Mouse (Mus musculus) midbrain, embryonic 14.5 days (tissue): ENCODE measurements around the gene Gstp1. TPM values are rescaled to one million over a fixed set of nuclear protein-coding genes. Genes with fewer than 3 reads are reported as not detected.
"Not testable (repeated sequence)": the region's sequence is repeated elsewhere in the genome, so short reads cannot be mapped to it uniquely, and the experiment has no call there.

Experiments
- ATAC-seq: fragments of 200-750 bp; cut with Nextera tagmentation; 2 replicates; pipeline ENCODE4 v1.8.0; 2017; ENCODE audit warnings: moderate number of reproducible peaks, moderate library complexity; ENCODE audit not compliant: low FRiP score, low TSS enrichment
- DNase-seq: peaks from one replicate; pipeline ENCODE4 v3.0.0-alpha.2; 2015
- H3K27ac ChIP-seq: fragments of 300-500 bp; sonication (generic); replicated peaks from 2 replicates; pipeline ENCODE4 v1.5.1; 2014; ENCODE audit warnings: mild to moderate bottlenecking, low read depth, low read length, moderate library complexity
- H3K27me3 ChIP-seq: fragments of 300-500 bp; sonication (generic); 2 replicates; pipeline ENCODE4 v1.6.1; 2014; ENCODE audit warnings: low read length, control low read depth, mixed read lengths; ENCODE audit not compliant: control insufficient read depth, insufficient read depth
- H3K36me3 ChIP-seq: fragments of 300-500 bp; sonication (generic); 2 replicates; pipeline ENCODE4 v1.6.1; 2014; ENCODE audit warnings: low read length, control low read depth; ENCODE audit not compliant: control insufficient read depth, insufficient read depth
- H3K4me1 ChIP-seq: fragments of 300-500 bp; sonication (generic); 2 replicates; pipeline ENCODE4 v1.6.1; 2014; ENCODE audit warnings: mild to moderate bottlenecking, antibody characterized with exemption, low read length, control low read depth; ENCODE audit not compliant: control insufficient read depth, insufficient read depth
- H3K4me2 ChIP-seq: fragments of 300-500 bp; sonication (generic); 2 replicates; pipeline ENCODE4 v1.6.1; 2014; ENCODE audit warnings: mild to moderate bottlenecking, low read length, moderate library complexity
- H3K4me3 ChIP-seq: fragments of 300-500 bp; sonication (generic); replicated peaks from 2 replicates; pipeline ENCODE4 v1.5.1; 2014; ENCODE audit warnings: low read depth, low read length
- H3K9ac ChIP-seq: fragments of 300-500 bp; sonication (generic); replicated peaks from 2 replicates; pipeline ENCODE4 v1.6.1; 2014; ENCODE audit warnings: mild to moderate bottlenecking, low read length, moderate library complexity
- H3K9me3 ChIP-seq: fragments of 300-500 bp; sonication (generic); 2 replicates; pipeline ENCODE4 v1.6.1; 2016; ENCODE audit warnings: low read length, control low read depth, mixed read lengths; ENCODE audit not compliant: control insufficient read depth
- WGBS: fragments of 180-500 bp; shearing (Covaris S2); extraction: QIAGEN DNeasy Blood & Tissue Kit; methylation state at CpG from one replicate; pipeline ENCODE4 v1.1.7; 2014; 5-methylcytosine and 5-hydroxymethylcytosine counted together
- polyA plus RNA-seq: library from polyadenylated mRNA; unstranded; fragments of >200 nt; fragmentation: Nextera tagmentation; extraction: Ambion mirVana; gene quantifications from 2 replicates; pipeline ENCODE4 v1.2.1, GENCODE M21; 2014

Gene Gstp1
- polyA plus RNA-seq, 1 experiment from 2014 or later: 397 TPM

- no peak for ATAC-seq
- Histone ChIP-seq H3K4me3 (no peak overlapping the region), H3K36me3 (no peaks in the 10 kb centered on the region), H3K27ac (no peak overlapping the region), H3K4me2 (no peak overlapping the region), H3K27me3 (no peaks in the 10 kb centered on the region), H3K4me1 (no peaks in the 10 kb centered on the region), H3K9me3 (no peaks in the 10 kb centered on the region), H3K9ac (no peak overlapping the region)
- no peak for DNase-seq
- WGBS: 75% methylated on average over 1 of the region's 1 CpGs
These were observed 41.8 kb upstream of the Gstp1 start for GRCm38 (mm10) chr19:4079594-4079993.

GRCm38 (mm10) chr19:4075531-4075930, 37.7 kb upstream of the Gstp1 start:
- Histone ChIP-seq H3K4me1 (no peaks in the 10 kb centered on the region), H3K27me3 (no peaks in the 10 kb centered on the region), H3K27ac (no peak overlapping the region), H3K4me2 (no peak overlapping the region), H3K36me3 (no peaks in the 10 kb centered on the region), H3K4me3 (no peak overlapping the region), H3K9ac (no peak overlapping the region), H3K9me3 (no peaks in the 10 kb centered on the region)
- no peak for DNase-seq
- 85% methylated on average over 1 of the region's 1 CpGs for WGBS
- ATAC-seq: no peak

GRCm38 (mm10) chr19:4072706-4073424, 35.1 kb upstream of the Gstp1 start:
- WGBS: 84% methylated on average over 6 of the region's 6 CpGs
- DNase-seq: no peak
- Histone ChIP-seq H3K27ac (no peak overlapping the region), H3K27me3 (no peaks in the 10 kb centered on the region), H3K4me2 (no peak overlapping the region), H3K4me1 (no peaks in the 10 kb centered on the region), H3K9me3 (no peaks in the 10 kb centered on the region), H3K36me3 (no peaks in the 10 kb centered on the region), H3K4me3 (no peak overlapping the region), H3K9ac (no peak overlapping the region)
- ATAC-seq: no peak

GRCm38 (mm10) chr19:4071406-4071805, 33.6 kb upstream of the Gstp1 start:
- Histone ChIP-seq H3K27ac (no peak overlapping the region), H3K36me3 (no peaks in the 10 kb centered on the region), H3K27me3 (no peaks in the 10 kb centered on the region), H3K9ac (no peak overlapping the region), H3K4me3 (no peak overlapping the region), H3K4me1 (no peaks in the 10 kb centered on the region), H3K4me2 (no peak overlapping the region), H3K9me3 (no peaks in the 10 kb centered on the region)
- 94% methylated on average over 6 of the region's 6 CpGs for WGBS
- no peak for DNase-seq
- ATAC-seq: no peak

- Histone ChIP-seq H3K4me1 (no peaks in the 10 kb centered on the region), H3K9me3 (no peaks in the 10 kb centered on the region), H3K4me2 (no peak overlapping the region), H3K36me3 (no peaks in the 10 kb centered on the region), H3K9ac (no peak overlapping the region), H3K4me3 (no peak overlapping the region), H3K27ac (no peak overlapping the region), H3K27me3 (no peaks in the 10 kb centered on the region)
- ATAC-seq: no peak
- 86% methylated on average over 8 of the region's 8 CpGs for WGBS
- no peak for DNase-seq
These were observed 33.0 kb upstream of the Gstp1 start for GRCm38 (mm10) chr19:4070756-4071155.

- H3K9me3 ChIP-seq: no peaks in the 10 kb centered on the region
- WGBS: 74% methylated on average over 15 of the region's 15 CpGs
- no peaks in the 10 kb centered on the region for H3K27me3 ChIP-seq
- no peak overlapping the region for H3K27ac ChIP-seq
- ATAC-seq (no peak), DNase-seq (no peak)
- H3K9ac ChIP-seq: no peak overlapping the region
- H3K4me1 ChIP-seq: no peaks in the 10 kb centered on the region
- H3K4me3 ChIP-seq: no peak overlapping the region
- H3K4me2 ChIP-seq: no peak overlapping the region
- H3K36me3 ChIP-seq: no peaks in the 10 kb centered on the region
These were observed 32.5 kb upstream of the Gstp1 start for GRCm38 (mm10) chr19:4070311-4070710.

- H3K4me1 ChIP-seq: no peaks in the 10 kb centered on the region
- H3K9me3 ChIP-seq: no peaks in the 10 kb centered on the region
- H3K27ac ChIP-seq: no peak overlapping the region
- WGBS: 40% methylated on average over 15 of the region's 15 CpGs
- no peak overlapping the region for H3K4me3 ChIP-seq
- no peak for DNase-seq
- H3K4me2 ChIP-seq: no peak overlapping the region
- no peak overlapping the region for H3K9ac ChIP-seq
- no peak for ATAC-seq
- no peaks in the 10 kb centered on the region for H3K36me3 ChIP-seq
- H3K27me3 ChIP-seq: no peaks in the 10 kb centered on the region
These were observed 31.1 kb upstream of the Gstp1 start for GRCm38 (mm10) chr19:4068717-4069410.

GRCm38 (mm10) chr19:4068242-4068641, 30.5 kb upstream of the Gstp1 start:
- not testable (repeated sequence) for DNase-seq, H3K9me3 ChIP-seq, H3K36me3 ChIP-seq, H3K27ac ChIP-seq, H3K4me1 ChIP-seq, H3K4me3 ChIP-seq, ATAC-seq, H3K27me3 ChIP-seq, H3K9ac ChIP-seq, H3K4me2 ChIP-seq
- 97% methylated on average over 2 of the region's 2 CpGs for WGBS

GRCm38 (mm10) chr19:4066877-4067276, 29.1 kb upstream of the Gstp1 start:
- Histone ChIP-seq H3K36me3 (no peaks in the 10 kb centered on the region), H3K4me1 (no peaks in the 10 kb centered on the region), H3K4me3 (no peak overlapping the region), H3K27me3 (no peaks in the 10 kb centered on the region), H3K9ac (no peak overlapping the region), H3K9me3 (no peaks in the 10 kb centered on the region), H3K4me2 (no peak overlapping the region), H3K27ac (no peak overlapping the region)
- no peak for DNase-seq
- ATAC-seq: no peak
